Mouse (Mus musculus) megakaryocyte, embryonic 14.5 days (primary cell): ENCODE data around the gene Trib3. TPM values are rescaled to one million over a fixed set of nuclear protein-coding genes. Genes with fewer than 3 reads are reported as not detected.
"Not testable (repeated sequence)": the region's sequence is repeated elsewhere in the genome, so short reads cannot be mapped to it uniquely, and the experiment has no call there.

Experiments used
- H3K27me3 ChIP-seq: replicated peaks from 2 replicates; pipeline ENCODE3; 2012; ENCODE audit warnings: inconsistent platforms
- H3K36me3 ChIP-seq: replicated peaks from 2 replicates; pipeline ENCODE3; 2012; ENCODE audit warnings: low read length, inconsistent platforms, mixed read lengths
- H3K4me1 ChIP-seq: 2 replicates; pipeline ENCODE4 v1.6.1; 2012; ENCODE audit warnings: inconsistent platforms
- H3K4me3 ChIP-seq: replicated peaks from 2 replicates; pipeline ENCODE3; 2012; ENCODE audit warnings: moderate library complexity, mild to moderate bottlenecking, inconsistent platforms
- H3K9me3 ChIP-seq: 2 replicates; pipeline ENCODE4 v1.6.1; 2012; ENCODE audit warnings: inconsistent platforms
- FLI1 ChIP-seq: IDR thresholded peaks from 2 replicates; pipeline ENCODE4 v1.6.1; 2012; ENCODE audit warnings: low read length, inconsistent platforms, mixed read lengths
- GATA1 ChIP-seq: IDR thresholded peaks from 3 replicates; pipeline ENCODE4 v1.6.1; 2012; ENCODE audit warnings: mixed read lengths, low read length, inconsistent platforms, borderline replicate concordance
- polyA plus RNA-seq: library from polyadenylated mRNA; stranded (reverse); fragments of >175 nt; gene quantifications from 2 replicates; pipeline ENCODE4 v1.2.3, GENCODE M21; 2012; ENCODE audit warnings: low replicate concordance; ENCODE audit not compliant: insufficient read depth

Gene Trib3
- polyA plus RNA-seq, 1 experiment: 26.3 TPM

DNA sequence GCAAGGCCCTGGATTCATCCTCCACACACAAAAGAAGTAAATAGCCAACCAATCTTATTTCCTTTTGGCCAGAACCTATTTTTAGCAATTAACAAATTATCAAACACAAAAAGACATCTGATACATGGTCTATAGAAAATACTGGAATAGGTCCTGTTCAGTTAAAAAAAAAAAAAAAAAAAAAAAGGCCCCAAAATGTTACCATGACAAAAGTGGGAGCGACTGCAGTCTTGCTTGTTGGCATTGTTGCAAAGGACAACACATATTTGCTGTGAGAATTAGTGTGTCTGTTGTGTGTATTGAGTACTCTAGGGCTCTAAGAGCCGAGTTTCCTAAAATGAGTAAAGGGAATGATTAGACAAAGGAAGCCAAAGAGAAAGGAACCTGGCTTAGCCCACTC lies 51.4 kb downstream of the Trib3 start:
- H3K27me3 ChIP-seq: no peaks in the 10 kb centered on the region
- H3K4me1 ChIP-seq: peaks cover 36% of the 10 kb centered on the region
- no peak for TF ChIP-seq GATA1
- no peak for TF ChIP-seq FLI1
- peaks cover 27% of the 10 kb centered on the region for H3K36me3 ChIP-seq
- H3K9me3 ChIP-seq: no peaks in the 10 kb centered on the region
- no peak overlapping the region for H3K4me3 ChIP-seq

DNA sequence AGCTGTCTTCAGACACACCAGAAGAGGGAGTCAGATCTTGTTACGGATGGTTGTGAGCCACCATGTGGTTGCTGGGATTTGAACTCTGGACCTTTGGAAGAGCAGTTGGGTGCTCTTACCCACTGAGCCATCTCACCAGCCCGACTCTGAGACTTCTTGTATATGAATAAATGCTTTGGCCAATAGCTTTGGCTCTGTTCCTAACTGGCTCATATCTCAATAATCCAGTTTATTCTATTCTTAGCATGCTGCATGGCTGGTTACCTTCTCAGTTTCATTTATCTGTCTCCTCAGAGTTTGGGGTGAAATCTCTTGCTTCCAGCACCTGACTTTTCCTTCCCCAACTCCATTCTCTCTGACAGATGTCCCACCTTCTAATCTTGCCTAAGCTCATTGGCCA lies 54.2 kb downstream of the Trib3 start:
- H3K9me3 ChIP-seq: not testable (repeated sequence)

DNA sequence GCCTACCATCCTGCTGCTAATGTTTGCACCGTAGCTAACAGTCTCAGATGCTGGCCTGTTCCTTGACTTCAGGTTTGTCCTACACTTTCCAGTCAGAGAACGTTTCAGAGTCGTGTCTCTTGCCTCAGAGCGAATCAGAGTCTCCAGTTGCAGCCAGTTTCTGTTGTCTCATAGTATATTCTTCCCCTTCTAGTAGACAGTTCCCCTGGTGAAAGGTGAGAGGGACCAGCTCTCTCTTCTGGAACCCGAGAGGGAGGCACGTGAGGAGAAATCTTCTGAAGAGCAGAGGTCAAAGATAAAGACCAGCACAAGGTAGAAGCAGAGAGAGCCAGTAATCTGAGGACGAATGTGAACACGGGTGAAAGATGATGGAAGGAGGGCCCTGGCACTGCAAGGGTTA lies 55.8 kb downstream of the Trib3 start:
- peaks cover under 1% of the 10 kb centered on the region for H3K4me1 ChIP-seq
- TF ChIP-seq GATA1: no peak
- TF ChIP-seq FLI1: no peak
- peaks cover 53% of the 10 kb centered on the region for H3K36me3 ChIP-seq
- H3K9me3 ChIP-seq: no peaks in the 10 kb centered on the region
- no peak overlapping the region for H3K4me3 ChIP-seq
- H3K27me3 ChIP-seq: no peaks in the 10 kb centered on the region

More for the DNA sequence above, 54.2 kb downstream of the Trib3 start:
- not testable (repeated sequence) for H3K27me3 ChIP-seq, H3K4me1 ChIP-seq, H3K4me3 ChIP-seq
- peaks cover 37% of the 10 kb centered on the region for H3K36me3 ChIP-seq

DNA sequence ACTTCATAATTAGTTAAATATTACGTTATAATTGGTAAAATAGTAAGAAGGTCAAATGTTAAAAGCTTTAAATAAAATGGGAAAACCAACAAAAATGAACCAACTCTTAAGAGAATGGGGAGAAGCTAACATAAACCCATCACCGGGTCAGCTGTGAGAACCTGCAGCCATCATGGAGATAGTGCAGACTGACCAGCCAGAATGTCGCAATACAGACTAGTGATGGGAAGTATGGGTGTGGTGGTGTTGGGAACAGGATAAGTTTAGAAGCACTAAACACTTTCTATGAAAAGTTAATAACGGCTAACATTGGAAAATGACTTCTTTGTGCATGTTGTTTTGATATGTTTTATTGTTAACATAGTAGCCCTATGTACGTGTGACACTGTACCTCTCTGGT lies 56.3 kb downstream of the Trib3 start:
- Histone ChIP-seq H3K36me3 (peaks cover 58% of the 10 kb centered on the region), H3K4me1 (no peaks in the 10 kb centered on the region), H3K27me3 (no peaks in the 10 kb centered on the region), H3K4me3 (no peak overlapping the region), H3K9me3 (no peaks in the 10 kb centered on the region)
- TF ChIP-seq FLI1: no peak
- no peak for TF ChIP-seq GATA1

Other genes starting within 250 kb of the Trib3 start
- 30.6 and 45.4 TPM in 2 replicates for gene Srxn1, start 238.5 kb downstream of the Trib3 start, polyA plus RNA-seq
- gene Tcf15, start 200.5 kb downstream of the Trib3 start, polyA plus RNA-seq: 1.2 TPM in 1 of 2 replicates, not detected in the other
- 3.4 and 4.4 TPM in 2 replicates for gene Csnk2a1, start 117.2 kb downstream of the Trib3 start, polyA plus RNA-seq
- 6.9 and 22.2 TPM in 2 replicates for gene Tbc1d20, start 50.2 kb downstream of the Trib3 start, polyA plus RNA-seq
- 152 and 308 TPM in 2 replicates for gene Rbck1, start 11.4 kb downstream of the Trib3 start, polyA plus RNA-seq
- 1.2 TPM in 1 of 2 replicates, not detected in the other for gene Nrsn2, start 32.6 kb upstream of the Trib3 start, polyA plus RNA-seq
- 7.8 and 11.7 TPM in 2 replicates for gene Sox12, start 54.0 kb upstream of the Trib3 start, polyA plus RNA-seq
- 3.6 and 7.9 TPM in 2 replicates for gene Zcchc3, start 71.0 kb upstream of the Trib3 start, polyA plus RNA-seq
- gene 6820408C15Rik, start 71.6 kb upstream of the Trib3 start, polyA plus RNA-seq: not detected in 2 replicates
- not detected in 2 replicates for gene Defb23, start 120.6 kb upstream of the Trib3 start, polyA plus RNA-seq
- not detected in 2 replicates for gene Defb20, start 133.0 kb upstream of the Trib3 start, polyA plus RNA-seq
- gene Defb22, start 146.1 kb upstream of the Trib3 start, polyA plus RNA-seq: not detected in 2 replicates
- gene Defb26, start 167.7 kb upstream of the Trib3 start, polyA plus RNA-seq: not detected in 2 replicates
- gene Defb28, start 174.2 kb upstream of the Trib3 start, polyA plus RNA-seq: not detected in 2 replicates
- not detected in 2 replicates for gene Defb29, start 196.1 kb upstream of the Trib3 start, polyA plus RNA-seq
- not detected in 2 replicates for gene Gm17416, start 225.3 kb upstream of the Trib3 start, polyA plus RNA-seq
- gene Defb21, start 228.7 kb upstream of the Trib3 start, polyA plus RNA-seq: not detected in 2 replicates
- gene Defb19, start 236.3 kb upstream of the Trib3 start, polyA plus RNA-seq: not detected in 2 replicates